Comparison of ENCODE assay signal across 11 mouse cellular contexts in the genomic region with DNA sequence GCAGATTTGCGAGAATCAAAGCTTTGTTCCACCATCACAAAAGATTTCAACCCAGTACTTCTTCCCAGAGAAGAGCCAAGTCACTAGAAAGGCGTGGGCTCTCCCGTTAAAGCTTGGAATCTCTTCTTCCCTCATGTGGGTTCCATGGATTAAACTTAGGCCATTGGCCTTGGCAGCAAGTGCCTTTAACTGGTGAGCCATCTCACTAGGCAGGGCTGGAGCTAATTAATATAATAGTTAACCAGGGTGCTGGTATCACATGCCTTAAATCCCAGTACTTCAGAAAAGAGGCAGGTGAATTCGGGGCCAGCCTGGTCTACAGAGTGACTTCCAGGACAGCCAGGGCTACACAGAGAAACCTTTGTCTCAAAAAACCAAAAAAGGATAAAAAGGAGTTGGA.
"Had no signal": no experiment of that assay in that cellular context is flagged by ENCODE, and none has a peak within 500 bp of the region (broad histone marks: within the 10 kb centered on the region; RNA-seq: fewer than 3 reads in every experiment).

No protein-coding gene starts in this region.

- DNase-seq: left cerebral cortex, postnatal 4 days; liver; liver, embryonic 13.5 days; liver, postnatal 0 days; thymus, adult 2 months; thymus, postnatal 36 days had no signal

- H3K27me3 ChIP-seq: intestine, embryonic 15.5 days; liver, embryonic 13.5 days; midbrain, embryonic 13.5 days had no signal

- H3K9me3 ChIP-seq: intestine, embryonic 15.5 days; liver, embryonic 13.5 days; midbrain, embryonic 13.5 days had no signal

- H3K27ac ChIP-seq: hindbrain, embryonic 14.5 days; intestine, embryonic 15.5 days; liver, embryonic 13.5 days; midbrain, embryonic 13.5 days; stomach, postnatal 0 days had no signal

- H3K4me1 ChIP-seq: intestine, embryonic 15.5 days; midbrain, embryonic 13.5 days had no signal

- H3K4me3 ChIP-seq: intestine, embryonic 15.5 days; liver, embryonic 13.5 days; midbrain, embryonic 13.5 days; myocyte had no signal

- H3K36me3 ChIP-seq: intestine, embryonic 15.5 days; liver, embryonic 13.5 days; midbrain, embryonic 13.5 days had no signal

- ATAC-seq: intestine, embryonic 15.5 days; liver, postnatal 0 days; midbrain, embryonic 13.5 days had no signal

- H3K9ac ChIP-seq: hindbrain, embryonic 14.5 days; intestine, embryonic 15.5 days; liver, embryonic 13.5 days; liver, postnatal 0 days; midbrain, embryonic 13.5 days had no signal

- H3K4me2 ChIP-seq: hindbrain, embryonic 14.5 days; intestine, embryonic 15.5 days; liver, embryonic 13.5 days; midbrain, embryonic 13.5 days had no signal
